Mouse (Mus musculus) right cerebral cortex, postnatal 4 days (tissue): ENCODE measurements around the gene 1700003E16Rik.

Source experiments
- DNase-seq: peaks from one replicate; pipeline ENCODE4 v3.0.0-alpha.2; 2022

1700003E16Rik gene

DNA sequence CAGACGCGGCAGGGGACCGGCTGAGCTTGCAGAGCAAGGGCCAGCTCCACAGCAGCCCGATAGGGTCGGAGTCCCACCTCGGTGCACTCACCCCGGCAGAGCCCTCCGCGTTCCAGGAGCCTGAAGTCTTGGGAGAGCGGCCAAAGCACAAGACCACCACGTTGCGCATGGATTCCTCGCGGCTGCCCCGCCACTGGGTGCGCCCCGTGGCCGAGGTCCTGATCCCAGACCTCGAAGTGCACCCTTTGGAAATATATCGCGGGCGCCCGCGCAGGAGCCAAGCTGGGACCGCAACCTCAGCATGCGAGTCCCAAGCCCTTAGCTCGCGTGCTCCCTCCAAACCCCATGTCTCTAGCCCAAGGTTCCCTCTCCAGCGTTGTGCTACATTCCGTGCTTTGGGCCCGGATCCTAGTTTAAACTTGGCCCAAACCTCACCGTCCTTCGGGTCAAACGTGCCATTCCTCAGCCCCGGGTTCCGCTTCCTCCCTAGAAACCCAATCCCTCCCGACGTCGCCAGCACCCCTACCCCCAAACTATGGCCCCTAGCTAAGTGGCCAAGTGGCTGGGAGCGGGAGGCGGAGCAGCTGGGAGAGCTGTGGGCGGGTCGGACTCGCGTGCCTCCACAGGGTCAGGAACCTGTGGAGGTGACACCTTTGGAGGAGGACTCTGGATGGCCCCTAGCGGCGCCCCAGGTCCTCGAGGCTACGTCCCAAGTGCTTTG is 5.9 kb downstream of the 1700003E16Rik start:
- no peak for DNase-seq

DNA sequence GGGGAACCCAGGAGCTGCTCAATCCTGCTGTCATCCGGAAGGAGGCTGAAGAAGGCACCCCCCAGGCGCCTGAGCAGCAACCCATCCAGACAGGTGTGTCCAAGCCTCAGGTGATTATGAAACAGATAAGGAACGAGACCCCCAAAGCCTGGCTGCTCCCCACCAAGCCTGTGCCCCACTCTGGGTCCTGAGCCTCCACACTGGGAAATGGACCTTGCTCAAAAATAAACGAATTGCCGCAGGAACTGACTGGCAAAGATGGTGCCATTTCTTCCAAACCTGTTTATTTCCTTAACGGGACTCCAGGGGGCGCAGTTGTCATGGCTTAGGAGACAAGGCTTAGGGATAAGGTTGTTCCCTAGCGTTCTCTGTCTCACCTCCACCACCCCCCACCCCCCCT is 6.5 kb downstream of the 1700003E16Rik start:
- DNase-seq = peak; percentile 73

DNA sequence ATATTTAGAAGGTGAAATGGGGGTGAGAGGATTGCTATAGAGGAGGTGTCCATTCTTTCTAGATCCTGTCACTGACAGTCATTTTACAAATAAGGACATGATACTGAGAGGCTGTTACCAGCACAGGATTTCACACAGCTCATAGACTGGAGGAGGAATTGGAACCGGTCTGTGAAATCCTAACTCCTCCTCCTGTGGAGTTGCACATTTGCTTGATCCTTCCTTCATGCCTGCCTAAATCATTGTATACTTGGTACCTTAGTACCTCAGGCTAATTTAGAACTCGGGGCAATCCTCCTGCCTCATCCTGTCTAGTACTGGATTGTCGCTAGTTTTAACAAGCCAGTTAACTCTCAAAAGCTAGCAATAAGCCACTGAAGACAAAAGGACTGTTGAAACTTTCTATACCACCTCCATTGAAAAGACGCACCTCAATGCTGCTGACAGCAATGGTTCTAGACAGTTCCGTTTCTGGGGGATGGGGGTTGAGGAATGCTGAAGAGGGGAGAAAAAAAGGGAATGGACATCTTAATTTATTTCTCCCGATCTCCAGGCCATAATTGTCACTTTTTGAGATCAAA is 8.9 kb downstream of the 1700003E16Rik start:
- no peak for DNase-seq

DNA sequence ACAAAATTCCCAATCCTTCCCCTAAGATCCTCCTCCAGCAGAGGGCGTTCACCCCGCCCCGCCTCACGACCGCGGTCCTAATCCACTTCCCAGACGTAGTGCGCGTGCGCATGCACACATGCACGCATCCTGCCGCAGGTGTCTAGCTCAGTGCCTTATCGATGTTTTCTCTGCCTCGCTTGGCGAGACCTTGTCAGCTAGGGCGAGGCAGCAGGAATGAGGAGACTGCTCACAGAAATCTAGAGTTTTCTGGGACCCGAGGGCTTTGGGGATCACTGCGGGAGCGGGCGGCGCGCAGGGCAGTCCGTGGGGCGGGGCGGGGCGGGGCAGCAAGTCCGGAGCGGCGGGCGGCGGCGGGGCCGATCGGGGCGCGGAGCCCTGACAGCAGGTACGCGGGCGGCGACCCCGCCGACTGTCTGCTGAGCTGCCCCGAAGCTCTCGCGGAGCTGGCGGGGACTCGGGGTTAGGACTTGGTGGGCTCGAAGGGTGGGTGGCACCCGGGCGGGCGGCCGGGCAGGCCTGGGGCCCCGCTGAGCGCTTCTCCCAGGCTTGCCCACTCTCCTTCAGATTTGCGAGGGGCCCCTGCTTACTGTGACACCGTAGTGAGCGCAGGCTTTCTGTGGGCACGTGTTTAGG is 9.5 kb downstream of the 1700003E16Rik start, which contains the start of gene Dctn1:
Gene Dctn1, plus strand, starts transcription at position 314 of the 636 bp plus-strand sequence.
- peak; percentile 95 for DNase-seq

DNA sequence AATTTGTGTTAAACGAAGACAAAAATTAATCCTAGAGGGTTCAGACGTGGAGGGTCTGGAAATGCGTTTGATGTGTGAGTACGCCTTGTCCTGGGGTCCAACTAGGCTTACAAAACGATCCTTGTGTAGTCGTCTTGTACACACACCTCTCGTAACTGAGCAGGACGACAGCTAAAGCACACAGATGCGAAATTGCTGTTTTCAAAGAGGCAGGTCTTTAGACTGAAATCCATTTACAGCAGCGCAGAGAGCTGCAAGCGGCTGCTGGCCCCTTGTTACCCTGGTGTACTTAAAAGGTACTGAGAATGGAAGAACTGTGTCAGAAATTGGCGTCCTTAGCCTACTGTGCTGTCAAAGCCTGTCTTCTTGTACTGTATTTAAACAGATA is 10.0 kb downstream of the 1700003E16Rik start:
- no peak for DNase-seq

DNA sequence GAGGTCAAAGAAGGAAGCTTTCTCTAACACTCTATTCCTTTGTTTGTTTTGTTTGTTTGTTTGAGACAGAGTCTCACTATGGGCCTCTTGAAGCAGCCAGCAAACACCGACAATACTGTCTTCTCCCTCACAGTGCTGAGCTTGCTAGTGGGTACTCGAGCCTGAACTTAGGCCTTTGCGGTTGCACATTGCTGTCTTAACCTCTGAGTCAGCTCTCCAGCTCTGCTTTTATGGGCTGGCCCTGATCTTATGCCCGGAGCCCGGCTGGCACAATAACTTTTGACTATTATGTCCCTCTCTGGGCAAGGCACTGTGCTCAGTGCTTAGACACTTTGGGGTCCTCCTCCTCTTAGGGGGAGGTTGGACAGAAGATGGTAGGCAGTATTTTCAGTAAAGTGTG is 13.7 kb downstream of the 1700003E16Rik start:
- DNase-seq = no peak

DNA sequence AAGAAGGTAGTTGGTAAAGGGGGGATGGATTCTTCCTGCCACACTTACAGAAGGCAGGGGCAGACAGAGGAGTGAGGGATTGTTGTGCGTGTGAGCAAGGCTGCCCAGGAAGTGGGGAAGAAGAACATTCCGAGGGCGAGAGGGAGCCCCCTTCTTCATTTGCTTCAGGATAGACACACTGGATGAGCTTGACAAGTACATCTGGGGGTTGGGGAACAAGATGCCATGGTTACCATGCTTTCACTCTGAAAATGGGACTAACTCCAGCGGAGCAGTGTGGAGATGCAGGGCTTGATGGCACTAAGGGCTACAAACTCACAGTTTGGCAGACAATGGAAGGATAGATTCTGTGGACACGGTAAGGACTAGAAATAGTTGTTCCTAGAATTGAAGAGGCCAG is 14.9 kb downstream of the 1700003E16Rik start:
- no peak for DNase-seq

DNA sequence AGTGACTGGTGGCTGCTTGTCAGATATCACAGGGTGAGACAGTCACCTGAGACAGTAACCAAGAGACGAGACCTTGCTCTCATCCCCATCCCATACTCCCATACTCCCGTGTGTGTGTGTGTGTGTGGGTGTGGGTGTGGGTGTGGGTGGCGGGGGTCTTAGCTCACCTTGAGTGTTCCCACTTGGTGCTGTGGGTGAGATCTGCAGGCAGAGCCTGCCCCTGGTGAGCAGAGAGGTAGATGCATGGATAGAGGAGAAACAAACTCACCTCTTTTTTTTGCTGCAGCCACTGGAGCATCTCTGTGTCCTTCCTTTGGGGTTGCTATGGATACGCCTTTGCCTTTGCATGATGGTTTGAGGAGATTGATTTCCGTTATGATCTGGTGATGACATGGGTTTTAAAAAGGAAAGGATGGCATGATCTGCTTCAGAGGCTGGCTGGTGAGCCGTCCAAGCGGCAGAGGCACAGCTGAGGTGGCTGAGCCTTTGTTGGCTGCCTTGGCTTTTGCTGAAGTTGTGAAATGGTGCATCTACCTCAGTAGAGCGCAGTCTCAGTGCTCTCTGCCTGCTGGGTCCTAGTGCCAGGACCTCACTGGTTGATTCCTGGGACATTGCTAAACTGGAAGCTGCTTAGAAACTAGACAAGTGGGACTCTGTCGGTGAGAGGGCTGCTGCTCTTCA is 16.2 kb downstream of the 1700003E16Rik start:
- DNase-seq = no peak

DNA sequence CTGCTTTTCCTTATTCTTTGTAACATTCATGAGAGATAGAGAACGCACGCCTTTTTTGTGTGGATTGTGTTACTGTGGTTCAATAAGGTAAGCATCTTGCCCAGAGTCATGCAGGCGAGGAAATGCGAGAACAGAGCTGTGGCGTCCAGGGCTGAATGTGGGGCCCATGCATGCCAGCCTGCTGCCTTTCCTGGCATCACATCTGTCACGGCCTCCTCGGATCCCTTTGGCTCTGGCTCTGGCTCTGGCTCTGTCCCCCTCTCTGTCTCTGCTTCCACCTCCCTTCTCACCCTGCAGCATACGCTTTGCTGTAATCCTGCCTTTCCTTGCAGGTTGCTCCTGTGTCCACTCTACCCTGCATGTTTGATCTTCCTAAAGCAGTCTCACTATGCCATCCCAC is 19.8 kb downstream of the 1700003E16Rik start:
- DNase-seq = no peak

DNA sequence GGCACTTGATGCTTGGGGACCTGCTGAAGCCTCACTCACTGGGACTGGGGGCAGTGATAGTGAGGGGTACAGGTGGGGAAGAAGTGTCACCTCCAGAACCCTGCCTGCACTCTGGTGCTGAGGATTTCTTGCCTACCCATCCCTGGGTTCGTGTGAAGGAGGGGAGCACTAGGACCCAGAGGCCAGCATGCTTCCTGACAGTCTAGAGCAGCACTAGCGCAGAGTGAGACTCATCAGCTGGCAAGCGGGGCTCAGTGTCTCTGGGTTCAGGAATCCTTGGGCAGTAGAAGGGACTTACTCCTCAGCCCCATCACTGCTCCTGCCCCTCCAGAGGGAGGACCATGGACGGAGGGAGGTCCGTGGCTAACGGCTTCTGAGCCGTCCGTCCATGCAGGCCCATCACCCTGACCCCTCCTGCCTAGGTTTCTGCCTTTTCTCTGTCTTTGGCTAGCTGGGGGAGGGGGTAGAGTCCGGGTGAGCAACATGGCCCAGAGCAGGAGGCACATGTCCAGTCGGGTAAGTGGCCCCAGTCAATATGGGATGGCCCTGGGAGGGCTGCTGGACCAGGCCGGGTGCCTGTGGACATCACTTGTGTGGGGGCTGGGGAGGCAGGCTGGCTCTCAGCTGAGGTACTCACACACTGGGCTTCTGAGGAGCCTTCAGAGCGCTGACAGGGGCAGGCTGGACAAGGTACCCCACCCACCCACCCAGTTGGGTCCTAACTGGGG is 23.4 kb downstream of the 1700003E16Rik start:
- peak; percentile 61 for DNase-seq

DNA sequence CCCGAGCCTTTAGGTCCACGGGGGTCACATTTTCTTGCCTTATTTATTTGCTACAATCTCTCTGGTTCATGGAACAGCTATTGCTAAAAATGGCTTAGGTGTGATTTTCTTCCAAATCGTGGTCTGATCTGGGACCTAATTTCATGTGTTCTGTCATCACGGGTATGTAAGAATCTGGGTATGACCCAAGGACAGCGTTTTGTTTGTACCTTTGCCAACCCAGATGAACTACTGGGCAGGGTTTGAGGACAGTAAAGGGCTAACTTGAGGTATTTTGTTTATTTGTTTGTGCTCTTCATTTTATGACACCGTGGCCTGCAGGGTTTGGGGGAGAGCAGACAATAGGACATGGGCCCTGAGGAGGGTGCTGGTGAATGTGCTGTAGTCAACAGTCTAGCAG is 24.4 kb downstream of the 1700003E16Rik start:
- no peak for DNase-seq

DNA sequence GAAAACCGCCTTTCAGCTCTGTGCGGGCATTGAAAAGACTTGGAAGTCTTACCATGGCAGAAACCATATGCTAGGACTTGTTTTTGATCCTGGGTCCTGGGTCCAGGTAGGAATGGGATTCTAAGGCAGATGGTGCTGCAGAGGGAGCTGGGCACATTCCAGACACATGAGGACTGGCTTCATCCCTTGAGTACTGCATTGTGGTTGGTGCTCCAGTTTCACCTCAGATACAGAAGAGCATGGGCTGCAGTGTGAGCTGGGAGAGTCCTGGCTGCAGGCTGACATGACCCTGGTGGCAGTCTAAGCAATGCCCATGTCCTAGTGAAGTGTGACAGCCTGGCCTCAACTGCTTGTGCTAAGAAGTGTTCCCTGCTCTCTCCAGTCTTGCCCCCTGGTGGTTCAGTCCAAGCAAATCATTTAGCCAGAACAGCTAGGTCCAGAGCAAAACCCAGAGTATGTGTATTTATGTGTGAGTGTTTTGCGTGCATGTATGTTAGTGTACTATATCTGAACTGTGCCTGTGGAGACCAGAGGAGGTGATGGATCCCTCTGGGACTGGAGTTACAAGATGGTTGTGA is 28.7 kb downstream of the 1700003E16Rik start:
- DNase-seq = no peak

DNA sequence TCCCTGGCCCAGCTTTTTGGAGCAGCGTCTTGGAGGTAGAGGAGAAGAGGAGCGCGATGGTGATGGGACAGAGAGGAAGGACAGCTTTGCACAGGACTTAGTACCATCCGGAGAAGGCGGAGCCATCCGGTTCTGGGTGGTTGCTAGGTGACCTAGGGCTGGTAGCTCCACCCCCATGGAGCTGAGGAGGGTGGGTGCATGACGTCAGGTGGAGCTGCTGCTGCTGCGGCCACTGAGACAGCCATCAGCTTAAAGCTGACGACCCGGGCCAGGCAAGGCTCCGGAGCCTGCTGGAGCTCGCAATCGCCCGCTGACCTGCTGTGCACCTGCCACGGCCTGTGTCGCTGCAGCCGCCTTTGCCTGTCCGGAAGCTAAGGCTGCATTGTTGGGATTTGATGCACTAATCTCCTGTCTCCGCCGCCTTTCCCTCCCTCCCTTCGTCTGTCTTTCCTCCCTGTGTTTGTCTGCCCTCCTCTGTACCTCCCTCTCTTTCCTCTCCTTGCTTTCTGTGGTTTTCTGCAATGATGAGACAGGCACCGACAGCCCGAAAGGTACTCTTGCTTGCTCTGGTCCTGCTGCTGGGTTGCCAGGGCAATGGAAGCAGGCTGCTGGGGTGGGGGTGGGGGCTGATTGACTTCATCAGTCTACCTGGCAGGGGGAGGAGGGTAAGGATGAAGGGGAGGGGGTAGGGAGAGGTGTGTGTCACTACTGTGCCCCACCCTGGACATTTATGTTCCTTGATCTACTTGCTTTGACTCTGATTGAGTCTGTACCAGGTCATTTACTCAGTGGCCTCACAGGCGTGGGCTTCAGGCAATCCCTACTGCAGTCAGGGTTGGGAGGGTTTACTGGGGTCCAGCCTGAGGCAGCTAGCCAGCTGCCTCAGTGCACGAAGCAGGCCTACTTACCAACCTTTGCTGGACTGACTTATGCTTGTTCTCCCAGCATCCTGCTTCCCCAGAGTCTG is 30.0 kb downstream of the 1700003E16Rik start:
- DNase-seq = peak; percentile 80

DNA sequence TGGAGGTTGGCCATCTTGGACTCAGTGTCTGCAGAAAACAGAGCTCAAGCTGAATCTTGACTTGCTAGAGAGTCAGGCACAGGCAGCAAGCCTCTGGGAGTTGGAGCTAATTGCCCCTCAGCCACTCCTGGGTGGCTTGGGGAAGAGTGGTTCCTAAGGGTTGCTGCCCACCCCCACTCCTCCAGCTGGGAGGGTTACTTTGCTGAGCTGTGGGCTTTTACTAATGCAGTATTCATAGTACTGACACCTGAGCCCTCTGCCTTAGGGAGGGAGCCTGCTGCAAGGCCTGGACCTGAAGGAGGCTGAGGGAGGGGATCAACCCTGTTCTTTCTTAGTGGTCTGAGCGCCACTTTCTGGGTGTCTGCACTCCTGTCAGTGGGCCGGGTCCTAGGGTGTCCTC is 30.7 kb downstream of the 1700003E16Rik start:
- no peak for DNase-seq

DNA sequence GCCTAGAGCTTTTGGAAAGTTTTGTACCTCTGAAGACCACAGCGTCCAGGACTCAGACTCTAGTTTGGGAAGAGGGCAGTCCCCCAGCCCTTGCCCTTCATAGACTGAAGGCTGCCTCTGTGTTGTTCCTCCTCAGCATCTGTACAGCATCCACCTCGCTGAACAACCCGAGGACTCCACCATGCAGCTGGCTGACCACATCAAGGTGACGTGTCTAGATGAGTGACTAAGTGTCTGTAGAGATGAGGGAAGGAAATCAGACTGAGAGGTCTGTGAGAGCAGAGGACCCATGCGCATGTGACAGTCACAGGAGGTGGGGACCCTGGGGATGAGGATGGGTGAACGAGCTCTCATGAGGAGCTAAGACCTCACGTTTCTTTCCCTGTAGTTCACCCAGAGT is 37.4 kb downstream of the 1700003E16Rik start:
- no peak for DNase-seq

DNA sequence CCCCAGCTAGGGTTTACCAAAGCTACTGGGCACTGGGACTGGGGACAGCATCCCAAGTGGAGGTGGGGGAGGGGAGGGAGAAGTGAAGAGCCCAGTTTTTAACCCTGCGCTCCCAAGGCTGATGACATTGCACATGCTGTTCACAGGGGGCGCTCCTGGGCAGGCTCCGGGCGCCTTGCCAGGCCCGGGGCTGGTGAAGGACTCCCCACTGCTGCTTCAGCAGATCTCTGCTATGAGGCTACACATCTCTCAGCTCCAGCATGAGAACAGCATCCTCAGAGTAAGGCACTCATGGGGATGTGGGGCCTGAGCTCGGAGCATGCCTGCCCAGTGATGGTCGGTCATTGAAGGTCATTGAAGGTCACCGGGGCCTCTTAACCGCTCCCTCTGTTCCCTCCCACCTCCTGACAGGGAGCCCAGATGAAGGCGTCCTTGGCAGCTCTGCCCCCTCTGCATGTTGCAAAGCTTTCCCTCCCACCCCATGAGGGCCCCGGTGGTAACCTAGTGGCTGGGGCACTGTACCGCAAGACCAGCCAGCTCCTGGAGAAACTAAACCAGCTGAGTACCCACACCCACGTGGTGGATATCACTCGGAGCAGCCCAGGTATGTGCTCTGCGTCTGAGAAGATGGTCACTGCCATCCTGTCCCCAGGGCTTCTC is 41.3 kb downstream of the 1700003E16Rik start:
- DNase-seq = peak; percentile 66

DNA sequence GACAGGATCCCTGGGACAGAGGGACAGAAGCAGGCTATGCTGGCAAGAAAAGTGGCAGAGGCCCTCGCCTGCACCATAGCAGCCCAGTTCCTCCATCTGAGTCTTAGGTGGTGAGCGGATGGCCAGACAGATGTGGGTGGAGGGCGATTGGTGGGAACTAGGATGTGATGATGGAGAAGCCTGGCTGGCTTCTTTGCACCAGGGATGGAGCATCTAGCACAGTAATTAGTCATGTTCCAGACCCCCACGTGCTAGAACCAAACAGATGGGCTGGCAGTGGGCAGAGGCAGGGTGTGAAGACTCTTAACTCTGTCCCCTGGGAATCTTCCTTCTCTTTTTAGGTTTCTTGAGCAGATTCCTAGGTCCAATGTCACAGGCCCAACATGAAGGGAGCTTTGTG is 47.1 kb downstream of the 1700003E16Rik start:
- no peak for DNase-seq

DNA sequence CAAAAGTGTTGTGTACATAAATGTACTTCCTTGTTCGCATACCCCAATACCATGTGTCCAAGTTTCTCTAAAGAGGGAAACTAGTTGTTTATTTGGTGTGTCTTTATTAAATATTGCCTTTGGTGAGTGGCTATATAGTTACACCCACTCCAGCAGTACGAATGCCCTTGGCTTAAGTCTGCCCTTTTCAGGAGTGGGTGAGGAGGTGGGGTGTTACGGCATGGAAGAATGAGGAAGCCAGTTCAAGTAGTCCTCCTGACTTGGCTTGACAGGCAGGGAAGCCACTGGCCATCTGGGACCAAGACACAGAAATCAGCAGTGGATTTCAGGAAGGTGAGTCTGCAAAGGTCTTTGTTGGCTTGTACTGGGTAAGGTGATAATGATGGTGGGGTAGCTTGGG is 49.6 kb downstream of the 1700003E16Rik start:
- DNase-seq = no peak

DNA sequence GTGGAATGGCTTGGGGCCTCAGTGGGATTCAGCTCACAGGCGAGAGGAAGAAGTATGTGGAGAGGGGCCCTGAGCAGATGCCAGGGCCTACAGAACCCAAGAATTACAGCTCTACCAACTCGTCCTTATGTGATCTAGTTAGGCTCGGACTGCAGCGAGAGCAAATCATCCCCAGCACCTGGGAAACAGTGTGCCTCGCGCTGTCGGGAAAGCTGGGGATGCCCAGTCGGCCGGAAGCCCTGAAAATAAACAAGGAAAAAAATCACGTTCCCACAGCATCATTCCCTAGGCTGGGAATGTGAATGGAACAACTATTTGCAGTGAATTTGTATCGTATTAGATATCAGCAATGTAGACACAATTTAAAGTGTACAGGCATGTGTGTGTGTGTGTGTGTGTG is 50.1 kb downstream of the 1700003E16Rik start:
- DNase-seq = no peak

DNA sequence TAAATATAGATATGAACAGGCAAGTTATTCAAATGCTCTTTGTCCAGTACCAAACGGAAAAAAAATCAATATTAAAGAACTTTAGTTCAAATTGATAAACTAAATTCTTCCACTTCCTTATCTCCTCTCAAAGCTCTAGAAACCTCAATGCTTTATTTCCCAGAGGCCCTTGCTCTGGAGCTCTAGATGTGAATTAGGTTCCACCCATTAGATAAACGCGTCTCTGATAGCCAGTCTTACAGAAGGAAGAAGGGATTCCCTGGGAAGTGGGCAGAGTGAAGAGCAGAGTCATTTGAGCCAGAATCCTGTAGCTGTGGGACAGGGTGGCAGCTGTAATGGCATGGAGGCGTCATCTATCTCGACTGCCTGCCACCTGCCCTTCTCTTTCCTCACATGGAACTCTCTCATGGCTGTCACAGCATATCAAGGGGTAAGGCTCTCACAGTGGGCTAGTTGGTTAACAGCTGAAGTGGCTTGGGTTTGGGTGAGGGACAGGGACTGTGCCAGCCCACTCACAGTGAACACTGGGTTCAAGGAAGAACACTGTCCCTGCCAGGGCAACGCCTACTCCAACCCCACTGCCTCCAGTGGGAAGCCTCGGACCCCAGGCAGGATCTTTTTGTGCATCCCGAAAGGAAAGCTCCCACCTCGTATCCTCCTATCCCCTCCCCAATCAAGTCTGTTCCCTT is 51.3 kb downstream of the 1700003E16Rik start:
- DNase-seq = no peak
